Mouse (Mus musculus): ENCODE measurements around the gene Ttk.

- no peak for TF ChIP-seq CTCF (conservative IDR thresholded peaks at IDR 0.05; ENCODE audit: low read length)
- no peak for TF ChIP-seq NANOG (IDR thresholded peaks at IDR 0.05; ENCODE audit: borderline replicate concordance, low read length)
These were observed 76.4 kb downstream of the Ttk start for GRCm38 (mm10) chr9:83910926-83911325.
